Comparison of ENCODE assay signal across 8 mouse cellular contexts in the genomic region with DNA sequence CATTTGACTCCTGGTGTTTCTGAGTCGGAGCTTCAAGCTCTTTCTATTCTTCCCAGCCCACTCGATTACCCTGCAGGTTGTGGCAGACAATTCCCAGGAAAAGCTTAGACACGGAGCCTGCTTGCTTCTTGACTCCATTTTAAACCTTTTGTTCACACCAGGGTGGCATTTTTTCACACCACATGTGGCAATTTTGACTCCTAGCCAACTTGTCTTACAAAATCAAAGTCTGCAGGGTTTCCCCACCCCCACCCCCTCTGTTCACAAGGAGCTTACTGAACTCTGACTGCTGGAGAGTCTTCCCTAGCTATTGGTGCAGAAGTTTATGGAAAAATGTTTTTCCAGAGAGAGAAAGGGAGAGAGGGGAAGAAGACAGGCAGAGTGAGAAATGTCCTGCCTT.
DNase-seq lines count a peak whose midpoint lies in the region; ATAC-seq and TF ChIP-seq lines count a peak whose summit lies in the region.

No protein-coding gene starts in this region.

- DNase-seq in adrenal gland, adult 2 months, result peak; percentile 21
- no peak for DNase-seq in adrenal gland, postnatal 4 days (ENCODE audit: low spot score in 2 of 2)
- peak; percentile 92 for DNase-seq in adipocyte (ENCODE audit: low spot score)
- DNase-seq in hindbrain, postnatal 0 days (ENCODE audit: low spot score), result peak; percentile 95
- peak; percentile 34 for DNase-seq in liver, postnatal 0 days
- DNase-seq in right cerebral cortex, postnatal 4 days, result peak; percentile 32
- DNase-seq in testis, postnatal 10 days (ENCODE audit: low spot score), result no peak

- peaks cover 9% of the 10 kb centered on the region for H3K4me1 ChIP-seq in forebrain, embryonic 16.5 days (replicated peaks; ENCODE audit: control insufficient read depth, insufficient read depth, low read length)
- 0 out of 2 replicates have a peak, but pooled peaks cover under 1% of the 10 kb centered on the region for H3K4me1 ChIP-seq in hindbrain, postnatal 0 days (ENCODE audit: insufficient read depth, low read length)
- H3K4me1 ChIP-seq in liver, postnatal 0 days (ENCODE audit: insufficient read depth), result no peaks in the 10 kb centered on the region

- no peaks in the 10 kb centered on the region for H3K27me3 ChIP-seq in forebrain, embryonic 16.5 days (replicated peaks; ENCODE audit: control insufficient read depth, insufficient read depth, low read length)
- H3K27me3 ChIP-seq in hindbrain, postnatal 0 days (ENCODE audit: insufficient read depth, low read length), result no peaks in the 10 kb centered on the region
- no peaks in the 10 kb centered on the region for H3K27me3 ChIP-seq in liver, postnatal 0 days (ENCODE audit: insufficient read depth, low read length)

- no peaks in the 10 kb centered on the region for H3K9me3 ChIP-seq in forebrain, embryonic 16.5 days (ENCODE audit: control insufficient read depth, low read length)
- no peaks in the 10 kb centered on the region for H3K9me3 ChIP-seq in hindbrain, postnatal 0 days (ENCODE audit: low read length)
- H3K9me3 ChIP-seq in liver, postnatal 0 days (ENCODE audit: low read length), result no peaks in the 10 kb centered on the region

- peak overlapping the region; percentile 50 for H3K9ac ChIP-seq in forebrain, embryonic 16.5 days (replicated peaks; ENCODE audit: low read depth, low read length)
- peak overlapping the region; percentile 65 for H3K9ac ChIP-seq in hindbrain, postnatal 0 days (replicated peaks; ENCODE audit: low read length)
- H3K9ac ChIP-seq in liver, postnatal 0 days (replicated peaks), result no peak overlapping the region

- 4% methylated on average over 3 of the region's 3 CpGs for WGBS in forebrain, embryonic 16.5 days
- 3% methylated on average over 3 of the region's 3 CpGs for WGBS in hindbrain, postnatal 0 days
- 27% methylated on average over 3 of the region's 3 CpGs for WGBS in liver, postnatal 0 days (ENCODE audit: insufficient replicate concordance)

- peak overlapping the region; percentile 52 for H3K4me2 ChIP-seq in forebrain, embryonic 16.5 days (ENCODE audit: low read length)
- peak overlapping the region; percentile 79 for H3K4me2 ChIP-seq in hindbrain, postnatal 0 days (ENCODE audit: low read depth, low read length)
- H3K4me2 ChIP-seq in liver, postnatal 0 days (ENCODE audit: low read depth, low read length), result 0 out of 2 replicates have a peak overlapping the region, but pooled peaks have one; percentile 23

- no peak for TF ChIP-seq EP300 in liver, postnatal 0 days (IDR thresholded peaks at IDR 0.05; ENCODE audit: low read depth)

- peak; percentile 46 for ATAC-seq in forebrain, embryonic 16.5 days
- ATAC-seq in hindbrain, postnatal 0 days, result peak; percentile 72
- no peak for ATAC-seq in liver, postnatal 0 days

- H3K27ac ChIP-seq in forebrain, embryonic 16.5 days (ENCODE audit: low read length), result peak overlapping the region; percentile 85
- H3K27ac ChIP-seq in hindbrain, postnatal 0 days, result peak overlapping the region; percentile 86
- H3K27ac ChIP-seq in liver, postnatal 0 days (ENCODE audit: low read depth), result no peak overlapping the region

- peak overlapping the region; percentile 38 for H3K4me3 ChIP-seq in forebrain, embryonic 16.5 days (replicated peaks; ENCODE audit: low read length)
- peak overlapping the region; percentile 48 for H3K4me3 ChIP-seq in hindbrain, postnatal 0 days (ENCODE audit: low read length)
- H3K4me3 ChIP-seq in liver, postnatal 0 days (ENCODE audit: low read depth, low read length), result no peak overlapping the region

- no peaks in the 10 kb centered on the region for H3K36me3 ChIP-seq in forebrain, embryonic 16.5 days (ENCODE audit: control insufficient read depth, insufficient read depth)
- H3K36me3 ChIP-seq in hindbrain, postnatal 0 days (ENCODE audit: insufficient read depth, low read length), result no peaks in the 10 kb centered on the region
- no peaks in the 10 kb centered on the region for H3K36me3 ChIP-seq in liver, postnatal 0 days (replicated peaks; ENCODE audit: insufficient read depth, low read length)

- TF ChIP-seq CTCF in hindbrain, postnatal 0 days (IDR thresholded peaks at IDR 0.05; ENCODE audit: low read depth), result no peak
- no peak for TF ChIP-seq CTCF in liver, postnatal 0 days (IDR thresholded peaks at IDR 0.05; ENCODE audit: low read depth)

Comparison
In these comparisons a context has a peak if more than half of its experiments do, and no peak if none do; other contexts are left out.
1. DNase-seq: peak in adrenal gland, adult 2 months (single experiment), adipocyte (single experiment), hindbrain, postnatal 0 days (single experiment), liver, postnatal 0 days (single experiment) and right cerebral cortex, postnatal 4 days (single experiment); none in adrenal gland, postnatal 4 days (0 of 2) and testis, postnatal 10 days (single experiment).
2. H3K4me2 ChIP-seq: peak in every context shown above with its lines; median percentile 79 in hindbrain, postnatal 0 days; 52 in forebrain, embryonic 16.5 days; 23 in liver, postnatal 0 days.